Mouse (Mus musculus): ENCODE measurements around the gene Ddx5. TPM values are rescaled to one million over a fixed set of nuclear protein-coding genes. Genes with fewer than 3 reads are reported as not detected.

The Ddx5 gene
- polyA plus RNA-seq, 1 experiment from 2014 or later: 243 TPM

GRCm38 (mm10) chr11:106778589-106779387, 10.2 kb downstream of the Ddx5 start:
- Histone ChIP-seq H3K4me2 (peak overlapping the region; percentile 92), H3K9me3 (replicated peaks) (no peaks in the 10 kb centered on the region), H3K27me3 (replicated peaks) (no peaks in the 10 kb centered on the region), H3K36me3 (peaks cover 61% of the 10 kb centered on the region), H3K27ac (ENCODE audit: poor library complexity, severe bottlenecking) (peak overlapping the region; percentile 98), H3K9ac (peak overlapping the region; percentile 95), H3K4me3 (peak overlapping the region; percentile 96), H3K4me1 (replicated peaks) (peaks cover 8% of the 10 kb centered on the region; the same call in 1 of the 2 replicates)
- 2% methylated on average over 39 of the region's 39 CpGs for WGBS
- ATAC-seq (ENCODE audit: insufficient number of reproducible peaks, low FRiP score): peak; percentile 81

- Histone ChIP-seq H3K27ac (ENCODE audit: poor library complexity, severe bottlenecking) (no peak overlapping the region), H3K4me1 (replicated peaks) (peaks cover 7% of the 10 kb centered on the region; the same call in 1 of the 2 replicates), H3K4me3 (no peak overlapping the region), H3K36me3 (peaks cover 61% of the 10 kb centered on the region), H3K27me3 (replicated peaks) (no peaks in the 10 kb centered on the region), H3K4me2 (peak overlapping the region; percentile 92), H3K9me3 (replicated peaks) (no peaks in the 10 kb centered on the region), H3K9ac (no peak overlapping the region)
- ATAC-seq (ENCODE audit: insufficient number of reproducible peaks, low FRiP score): no peak
- 90% methylated on average over 7 of the region's 7 CpGs for WGBS
These were observed 10.9 kb downstream of the Ddx5 start for GRCm38 (mm10) chr11:106778132-106778531.

GRCm38 (mm10) chr11:106777395-106777794, 11.6 kb downstream of the Ddx5 start:
- H3K4me1 ChIP-seq (replicated peaks): peaks cover 6% of the 10 kb centered on the region; the same call in 1 of the 2 replicates
- no peak for ATAC-seq (ENCODE audit: insufficient number of reproducible peaks, low FRiP score)
- WGBS: 89% methylated on average over 3 of the region's 3 CpGs
- no peak overlapping the region for H3K9ac ChIP-seq
- no peaks in the 10 kb centered on the region for H3K27me3 ChIP-seq (replicated peaks)
- H3K4me3 ChIP-seq: no peak overlapping the region
- no peak overlapping the region for H3K27ac ChIP-seq (ENCODE audit: poor library complexity, severe bottlenecking)
- no peaks in the 10 kb centered on the region for H3K9me3 ChIP-seq (replicated peaks)
- peaks cover 61% of the 10 kb centered on the region for H3K36me3 ChIP-seq
- H3K4me2 ChIP-seq: no peak overlapping the region

DNA sequence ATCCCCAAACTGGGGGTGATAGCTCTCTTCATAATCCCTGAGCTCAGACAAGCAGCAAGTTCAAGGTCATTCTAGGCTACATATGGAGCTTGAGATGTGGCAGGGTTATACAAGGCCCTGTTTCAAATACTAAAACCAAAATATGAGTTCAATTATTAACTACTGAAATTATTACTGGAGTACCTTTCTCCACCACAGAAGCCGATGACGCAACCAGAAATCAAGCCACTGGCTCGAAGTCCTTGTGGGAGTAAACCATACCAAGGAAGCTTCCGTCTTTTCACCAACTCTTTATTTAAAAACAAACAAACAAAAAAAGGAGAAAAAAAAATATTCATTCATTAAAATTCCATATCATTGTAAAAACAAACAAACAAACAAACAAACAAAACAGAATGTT, 12.0 kb downstream of the Ddx5 start:
- Histone ChIP-seq H3K4me3 (no peak overlapping the region), H3K27me3 (replicated peaks) (no peaks in the 10 kb centered on the region), H3K27ac (ENCODE audit: poor library complexity, severe bottlenecking) (no peak overlapping the region), H3K36me3 (peaks cover 61% of the 10 kb centered on the region), H3K4me2 (no peak overlapping the region), H3K9ac (no peak overlapping the region), H3K4me1 (replicated peaks) (peaks cover 6% of the 10 kb centered on the region; the same call in 1 of the 2 replicates), H3K9me3 (replicated peaks) (no peaks in the 10 kb centered on the region)
- WGBS: 93% methylated on average over 4 of the region's 4 CpGs
- no peak for ATAC-seq (ENCODE audit: insufficient number of reproducible peaks, low FRiP score)

DNA sequence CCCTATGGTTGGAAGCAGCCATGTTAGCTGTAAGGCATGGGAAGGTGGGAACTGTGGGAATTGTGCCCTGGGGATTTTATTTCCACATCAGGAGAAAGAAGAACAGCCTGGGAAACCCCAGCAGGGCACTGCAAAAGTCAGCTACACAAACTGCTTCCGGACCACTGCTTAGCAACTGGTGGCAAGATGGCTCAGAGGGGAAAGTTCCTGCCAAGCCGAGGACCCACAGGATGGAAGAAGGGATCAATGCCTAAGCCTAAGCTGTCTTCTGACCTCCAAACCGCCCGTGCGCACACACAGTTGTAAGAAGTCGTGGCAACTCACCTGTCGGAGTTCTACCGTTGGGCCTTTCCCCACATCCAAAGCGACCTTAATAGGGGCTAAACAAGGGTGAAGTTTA, 15.9 kb downstream of the Ddx5 start:
- Histone ChIP-seq H3K4me2 (no peak overlapping the region), H3K36me3 (peaks cover 81% of the 10 kb centered on the region), H3K9me3 (replicated peaks) (no peaks in the 10 kb centered on the region), H3K4me1 (replicated peaks) (peaks cover 6% of the 10 kb centered on the region; the same call in 1 of the 2 replicates), H3K27me3 (replicated peaks) (no peaks in the 10 kb centered on the region), H3K9ac (no peak overlapping the region), H3K27ac (ENCODE audit: poor library complexity, severe bottlenecking) (no peak overlapping the region), H3K4me3 (no peak overlapping the region)
- ATAC-seq (ENCODE audit: insufficient number of reproducible peaks, low FRiP score): no peak
- 91% methylated on average over 9 of the region's 9 CpGs for WGBS

GRCm38 (mm10) chr11:106770195-106770974, 18.6 kb downstream of the Ddx5 start:
- H3K9ac ChIP-seq: no peak overlapping the region
- WGBS: 94% methylated on average over 9 of the region's 9 CpGs
- H3K9me3 ChIP-seq (replicated peaks): peaks cover 6% of the 10 kb centered on the region
- H3K27me3 ChIP-seq (replicated peaks): no peaks in the 10 kb centered on the region
- no peak overlapping the region for H3K27ac ChIP-seq (ENCODE audit: poor library complexity, severe bottlenecking)
- no peak for ATAC-seq (ENCODE audit: insufficient number of reproducible peaks, low FRiP score)
- H3K4me3 ChIP-seq: no peak overlapping the region
- no peaks in the 10 kb centered on the region for H3K4me1 ChIP-seq (replicated peaks)
- H3K36me3 ChIP-seq: peaks cover 91% of the 10 kb centered on the region
- H3K4me2 ChIP-seq: no peak overlapping the region

GRCm38 (mm10) chr11:106767516-106767915, 21.5 kb downstream of the Ddx5 start:
- ATAC-seq (ENCODE audit: insufficient number of reproducible peaks, low FRiP score): no peak
- WGBS: 88% methylated on average over 4 of the region's 4 CpGs
- peaks cover 67% of the 10 kb centered on the region for H3K36me3 ChIP-seq

GRCm38 (mm10) chr11:106766611-106767162, 22.3 kb downstream of the Ddx5 start:
- WGBS: 88% methylated on average over 4 of the region's 4 CpGs
- Histone ChIP-seq H3K36me3 (peaks cover 61% of the 10 kb centered on the region), H3K9ac (no peak overlapping the region), H3K4me1 (replicated peaks) (peaks cover 26% of the 10 kb centered on the region), H3K9me3 (replicated peaks) (peaks cover 6% of the 10 kb centered on the region), H3K27ac (ENCODE audit: poor library complexity, severe bottlenecking) (no peak overlapping the region), H3K27me3 (replicated peaks) (no peaks in the 10 kb centered on the region), H3K4me3 (no peak overlapping the region), H3K4me2 (no peak overlapping the region)
- ATAC-seq (ENCODE audit: insufficient number of reproducible peaks, low FRiP score): no peak

More at GRCm38 (mm10) chr11:106767516-106767915, 21.5 kb downstream of the Ddx5 start:
- peaks cover 18% of the 10 kb centered on the region for H3K4me1 ChIP-seq (replicated peaks)
- no peak overlapping the region for H3K4me2 ChIP-seq
- H3K9me3 ChIP-seq (replicated peaks): peaks cover 6% of the 10 kb centered on the region
- H3K9ac ChIP-seq: no peak overlapping the region
- H3K27me3 ChIP-seq (replicated peaks): no peaks in the 10 kb centered on the region
- H3K27ac ChIP-seq (ENCODE audit: poor library complexity, severe bottlenecking): no peak overlapping the region
- no peak overlapping the region for H3K4me3 ChIP-seq

GRCm38 (mm10) chr11:106762800-106763185, 26.2 kb downstream of the Ddx5 start:
- no peaks in the 10 kb centered on the region for H3K27me3 ChIP-seq (replicated peaks)
- peak overlapping the region; percentile 29; the same call in 1 of the 2 replicates for H3K9ac ChIP-seq
- peak overlapping the region; percentile 96 for H3K27ac ChIP-seq (ENCODE audit: poor library complexity, severe bottlenecking)
- no peak overlapping the region for H3K4me3 ChIP-seq
- H3K4me2 ChIP-seq: 0 out of 2 replicates have a peak overlapping the region, but pooled peaks have one; percentile 6
- peaks cover 4% of the 10 kb centered on the region for H3K9me3 ChIP-seq (replicated peaks)
- WGBS: 49% methylated on average over 9 of the region's 9 CpGs
- H3K36me3 ChIP-seq: peaks cover 27% of the 10 kb centered on the region
- H3K4me1 ChIP-seq (replicated peaks): peaks cover 40% of the 10 kb centered on the region
- ATAC-seq (ENCODE audit: insufficient number of reproducible peaks, low FRiP score): no peak

DNA sequence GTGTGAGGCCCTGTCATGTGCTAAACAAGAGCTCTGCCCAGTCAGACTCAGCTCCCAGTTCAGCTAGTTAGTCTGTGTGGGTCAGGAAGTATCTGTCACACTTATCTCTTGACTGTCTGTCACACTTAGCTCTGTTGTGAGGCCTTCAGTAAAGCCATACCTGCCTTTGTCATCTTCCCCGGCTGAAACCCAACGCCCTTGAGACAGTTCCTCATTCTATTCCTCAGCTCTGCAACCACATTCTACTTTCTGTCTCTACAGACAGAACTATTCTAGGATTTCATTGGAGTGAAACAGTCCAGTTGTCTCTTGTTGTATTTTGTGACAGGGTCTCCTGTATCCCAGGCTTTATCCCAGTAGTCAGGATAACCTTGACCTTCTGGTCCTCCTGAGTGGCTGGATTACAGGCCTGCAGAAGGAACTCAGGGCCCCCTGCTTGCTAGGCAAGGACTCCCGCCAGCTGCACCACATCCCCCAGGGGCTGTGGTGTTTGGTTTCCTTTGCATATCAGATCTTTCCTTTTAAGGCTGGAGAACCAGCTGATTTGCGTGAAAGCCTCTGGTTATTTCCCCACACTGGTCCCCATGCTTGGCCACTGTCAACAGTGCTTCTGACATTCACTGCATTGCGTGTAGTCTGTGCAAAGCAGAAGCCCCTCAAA, 26.7 kb downstream of the Ddx5 start:
- Histone ChIP-seq H3K9me3 (replicated peaks) (no peaks in the 10 kb centered on the region), H3K4me2 (0 out of 2 replicates have a peak overlapping the region, but pooled peaks have one; percentile 6), H3K4me3 (no peak overlapping the region), H3K27me3 (replicated peaks) (no peaks in the 10 kb centered on the region), H3K36me3 (peaks cover 21% of the 10 kb centered on the region), H3K4me1 (replicated peaks) (peaks cover 45% of the 10 kb centered on the region), H3K27ac (ENCODE audit: poor library complexity, severe bottlenecking) (peak overlapping the region; percentile 96), H3K9ac (peak overlapping the region; percentile 39; the same call in 1 of the 2 replicates)
- peak; percentile 67 for ATAC-seq (ENCODE audit: insufficient number of reproducible peaks, low FRiP score)
- 4% methylated on average over 5 of the region's 5 CpGs for WGBS

Data from heart, embryonic 12.5 days (tissue).